Mouse (Mus musculus): ENCODE measurements around the gene Zfp418.

DNA sequence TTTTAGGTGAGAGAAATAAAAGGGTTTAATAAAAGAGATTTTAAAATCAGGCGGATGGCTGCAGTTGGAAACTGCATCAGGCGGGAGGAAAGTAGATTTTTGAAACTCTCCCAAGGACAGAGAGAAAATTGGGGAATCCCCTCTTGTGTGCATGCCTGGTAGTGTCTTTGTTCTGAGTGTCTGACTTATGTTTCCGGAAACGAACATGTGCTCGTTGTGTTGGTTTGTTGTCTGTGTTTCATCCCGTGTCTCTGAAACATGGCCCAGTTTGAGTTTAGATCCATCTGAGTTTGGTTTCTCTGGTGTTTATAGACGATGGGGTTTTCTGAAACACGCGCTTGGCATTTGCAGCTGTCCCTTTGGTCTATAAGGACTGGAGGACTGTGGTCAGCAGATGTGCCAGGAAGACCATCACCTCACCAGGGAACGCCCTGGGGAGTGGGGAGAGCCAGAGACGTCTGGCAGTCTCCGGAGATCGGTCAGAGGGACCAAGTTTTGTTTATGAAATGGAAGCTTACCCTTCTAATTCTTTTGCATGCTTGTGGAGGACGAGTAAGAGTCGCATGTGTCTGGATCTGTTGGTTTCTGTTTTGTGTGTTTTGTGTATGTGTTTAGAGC is 25.0 kb upstream of the Zfp418 start:
- TF ChIP-seq CTCF (IDR thresholded peaks at IDR 0.05; ENCODE audit: borderline replicate concordance, control insufficient read depth, extremely low read depth, insufficient read depth, low read length, poor library complexity) (no peak), POLR2A (IDR thresholded peaks at IDR 0.05; ENCODE audit: control insufficient read depth, extremely low read depth, insufficient read depth, low read length, poor library complexity) (no peak)

Measured in thymus, adult 2 months (tissue).